Mouse (Mus musculus): ENCODE results near the gene Tead3. TPM values are rescaled to one million over a fixed set of nuclear protein-coding genes. Genes with fewer than 3 reads are reported as not detected.
A peak's percentile ranks its signal among the peaks of the same experiment; 100 is the strongest.

Gene Tead3
- polyA plus RNA-seq, 1 experiment from 2014 or later, result 8.7 TPM

DNA sequence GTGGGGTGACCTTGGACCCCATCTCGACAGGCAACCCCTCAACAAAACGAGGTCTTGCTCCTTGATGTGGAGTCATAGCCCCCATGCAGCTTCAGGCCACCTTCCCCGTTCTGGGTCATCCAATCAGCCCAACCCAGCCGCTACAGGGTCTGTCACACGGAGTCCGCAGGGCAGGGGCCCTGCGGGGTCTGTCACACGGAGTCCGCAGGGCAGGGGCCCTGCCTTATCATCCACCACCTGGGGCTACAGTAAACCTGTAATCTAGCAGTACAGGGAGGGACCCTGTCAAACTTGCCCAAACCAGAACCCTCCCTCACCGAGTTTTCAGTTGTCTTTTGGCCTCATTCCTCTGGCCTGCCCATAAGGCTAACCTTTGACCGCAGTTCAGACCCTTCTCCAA, 1.4 kb upstream of the Tead3 start:
- WGBS, result 37% methylated on average over 11 of the region's 11 CpGs
- TF ChIP-seq EP300 (optimal IDR thresholded peaks at IDR 0.05), result no peak
- TF ChIP-seq CTCF (IDR thresholded peaks at IDR 0.05; ENCODE audit: low read depth), result no peak
- Histone ChIP-seq H3K27ac (replicated peaks) (peak overlapping the region; percentile 99), H3K9me3 (ENCODE audit: control insufficient read depth, low read length) (no peaks in the 10 kb centered on the region), H3K4me2 (replicated peaks; ENCODE audit: low read depth) (peak overlapping the region; percentile 87; the same call in 1 of the 2 replicates), H3K9ac (ENCODE audit: low read length) (no peak overlapping the region; the same call in 1 of the 2 replicates), H3K36me3 (ENCODE audit: control insufficient read depth, insufficient read depth, low read length) (no peaks in the 10 kb centered on the region), H3K4me1 (replicated peaks; ENCODE audit: control insufficient read depth, insufficient read depth) (peaks cover 4% of the 10 kb centered on the region; the same call in 1 of the 2 replicates), H3K27me3 (ENCODE audit: control insufficient read depth, insufficient read depth, low read length) (no peaks in the 10 kb centered on the region), H3K4me3 (ENCODE audit: low read depth, low read length) (0 out of 2 replicates have a peak overlapping the region, but pooled peaks have one; percentile 88)
- no peak for ATAC-seq (ENCODE audit: low FRiP score, low TSS enrichment)
- DNase-seq (ENCODE audit: low spot score), result no peak

DNA sequence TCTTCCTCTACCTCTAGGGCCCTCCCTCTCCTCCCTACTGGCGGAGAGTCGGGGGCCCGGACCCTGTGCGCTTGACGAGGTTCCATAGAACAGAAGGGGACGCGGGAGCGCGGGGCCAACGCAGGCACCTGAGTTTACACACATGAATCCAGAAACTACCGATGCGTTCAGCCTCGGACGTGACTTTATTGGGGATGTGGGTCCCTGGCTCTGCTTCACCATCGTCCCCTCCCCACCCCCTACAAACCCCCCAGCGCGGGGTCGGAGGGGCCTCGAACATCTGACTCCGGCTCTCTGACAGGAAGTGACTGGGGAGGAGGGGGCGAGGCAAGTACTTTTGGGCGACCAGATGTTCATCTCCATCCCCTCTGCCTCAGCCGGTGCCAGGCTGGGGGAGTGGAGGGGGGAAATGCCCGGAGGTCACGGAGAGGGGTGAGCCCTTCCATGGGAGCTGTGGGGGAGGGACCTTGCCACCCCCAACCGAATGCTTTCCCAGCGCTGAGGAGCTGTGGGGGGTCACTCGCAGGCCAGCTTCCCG, 805 bp upstream of the Tead3 start:
- Histone ChIP-seq H3K27ac (replicated peaks) (peak overlapping the region; percentile 99), H3K27me3 (ENCODE audit: control insufficient read depth, insufficient read depth, low read length) (no peaks in the 10 kb centered on the region), H3K4me1 (replicated peaks; ENCODE audit: control insufficient read depth, insufficient read depth) (peaks cover 4% of the 10 kb centered on the region; the same call in 1 of the 2 replicates), H3K36me3 (ENCODE audit: control insufficient read depth, insufficient read depth, low read length) (no peaks in the 10 kb centered on the region), H3K9me3 (ENCODE audit: control insufficient read depth, low read length) (no peaks in the 10 kb centered on the region), H3K4me3 (ENCODE audit: low read depth, low read length) (peak overlapping the region; percentile 88), H3K4me2 (replicated peaks; ENCODE audit: low read depth) (peak overlapping the region; percentile 87), H3K9ac (ENCODE audit: low read length) (peak overlapping the region; percentile 86)
- no peak for TF ChIP-seq CTCF (IDR thresholded peaks at IDR 0.05; ENCODE audit: low read depth)
- no peak for TF ChIP-seq EP300 (optimal IDR thresholded peaks at IDR 0.05)
- no peak for ATAC-seq (ENCODE audit: low FRiP score, low TSS enrichment)
- no peak for DNase-seq (ENCODE audit: low spot score)
- WGBS, result 1% methylated on average over 23 of the region's 29 CpGs

DNA sequence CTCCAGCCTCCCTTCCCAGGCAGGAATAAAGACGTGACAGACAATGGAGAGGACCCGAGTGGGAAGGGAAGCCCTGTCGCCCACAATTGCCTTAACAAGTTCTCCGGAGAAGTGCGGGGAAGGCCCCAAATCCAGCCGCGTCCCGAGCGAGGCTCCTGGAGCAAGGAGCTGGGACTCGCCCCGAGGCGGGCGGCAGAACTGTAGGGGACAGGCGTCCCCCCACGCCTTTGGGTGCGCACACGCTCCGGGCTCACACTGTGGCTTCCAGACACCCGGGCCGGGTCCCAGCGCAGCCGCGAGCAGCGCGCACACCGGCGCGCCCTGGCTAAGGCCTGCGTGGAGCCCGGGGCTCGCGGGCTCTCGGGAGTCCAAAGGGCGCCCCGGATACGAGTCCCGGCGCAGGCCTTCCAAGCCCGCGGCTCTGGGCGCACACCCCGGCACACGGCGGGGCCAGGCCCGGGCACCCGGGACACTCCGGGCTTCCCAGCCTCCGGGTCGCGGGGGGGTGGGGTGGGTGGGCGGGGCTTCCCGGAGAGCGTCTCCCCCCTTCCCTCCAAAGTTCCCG, 634 bp downstream of the Tead3 start:
- TF ChIP-seq EP300 (optimal IDR thresholded peaks at IDR 0.05), result no peak
- no peak for TF ChIP-seq CTCF (IDR thresholded peaks at IDR 0.05; ENCODE audit: low read depth)
- H3K4me1 ChIP-seq (replicated peaks; ENCODE audit: control insufficient read depth, insufficient read depth), result peaks cover 17% of the 10 kb centered on the region
- peak overlapping the region; percentile 87 for H3K4me2 ChIP-seq (replicated peaks; ENCODE audit: low read depth)
- peak; percentile 63 for ATAC-seq (ENCODE audit: low FRiP score, low TSS enrichment)
- H3K27me3 ChIP-seq (ENCODE audit: control insufficient read depth, insufficient read depth, low read length), result no peaks in the 10 kb centered on the region
- no peaks in the 10 kb centered on the region for H3K36me3 ChIP-seq (ENCODE audit: control insufficient read depth, insufficient read depth, low read length)
- H3K27ac ChIP-seq (replicated peaks), result peak overlapping the region; percentile 99
- WGBS, result under 1% methylated on average over 33 of the region's 54 CpGs
- peak overlapping the region; percentile 97 for H3K9ac ChIP-seq (ENCODE audit: low read length)
- H3K9me3 ChIP-seq (ENCODE audit: control insufficient read depth, low read length), result no peaks in the 10 kb centered on the region
- H3K4me3 ChIP-seq (ENCODE audit: low read depth, low read length), result peak overlapping the region; percentile 88
- DNase-seq (ENCODE audit: low spot score), result peak; percentile 80

- H3K4me1 ChIP-seq (replicated peaks; ENCODE audit: control insufficient read depth, insufficient read depth), result peaks cover 23% of the 10 kb centered on the region
- no peaks in the 10 kb centered on the region for H3K9me3 ChIP-seq (ENCODE audit: control insufficient read depth, low read length)
- H3K4me2 ChIP-seq (replicated peaks; ENCODE audit: low read depth), result peak overlapping the region; percentile 87
- peak overlapping the region; percentile 99 for H3K27ac ChIP-seq (replicated peaks)
- H3K36me3 ChIP-seq (ENCODE audit: control insufficient read depth, insufficient read depth, low read length), result no peaks in the 10 kb centered on the region
- WGBS, result 7% methylated on average over 12 of the region's 13 CpGs
- ATAC-seq (ENCODE audit: low FRiP score, low TSS enrichment) (no peak), DNase-seq (ENCODE audit: low spot score) (peak; percentile 49)
- H3K27me3 ChIP-seq (ENCODE audit: control insufficient read depth, insufficient read depth, low read length), result no peaks in the 10 kb centered on the region
- TF ChIP-seq EP300 (optimal IDR thresholded peaks at IDR 0.05) (no peak), CTCF (IDR thresholded peaks at IDR 0.05; ENCODE audit: low read depth) (no peak)
- peak overlapping the region; percentile 88 for H3K4me3 ChIP-seq (ENCODE audit: low read depth, low read length)
- H3K9ac ChIP-seq (ENCODE audit: low read length), result peak overlapping the region; percentile 97
Measured at GRCm38 (mm10) chr17:28349264-28349880, 1.2 kb downstream of the Tead3 start.

- Histone ChIP-seq H3K4me1 (replicated peaks; ENCODE audit: control insufficient read depth, insufficient read depth) (peaks cover 34% of the 10 kb centered on the region), H3K27me3 (ENCODE audit: control insufficient read depth, insufficient read depth, low read length) (no peaks in the 10 kb centered on the region), H3K4me2 (replicated peaks; ENCODE audit: low read depth) (peak overlapping the region; percentile 87), H3K36me3 (ENCODE audit: control insufficient read depth, insufficient read depth, low read length) (no peaks in the 10 kb centered on the region), H3K27ac (replicated peaks) (peak overlapping the region; percentile 99), H3K4me3 (ENCODE audit: low read depth, low read length) (peak overlapping the region; percentile 88), H3K9me3 (ENCODE audit: control insufficient read depth, low read length) (no peaks in the 10 kb centered on the region), H3K9ac (ENCODE audit: low read length) (peak overlapping the region; percentile 97)
- ATAC-seq (ENCODE audit: low FRiP score, low TSS enrichment) (no peak), DNase-seq (ENCODE audit: low spot score) (no peak)
- WGBS, result 49% methylated on average over 6 of the region's 6 CpGs
- TF ChIP-seq EP300 (optimal IDR thresholded peaks at IDR 0.05) (no peak), CTCF (IDR thresholded peaks at IDR 0.05; ENCODE audit: low read depth) (no peak)
Measured at GRCm38 (mm10) chr17:28348211-28348610, 2.4 kb downstream of the Tead3 start.

DNA sequence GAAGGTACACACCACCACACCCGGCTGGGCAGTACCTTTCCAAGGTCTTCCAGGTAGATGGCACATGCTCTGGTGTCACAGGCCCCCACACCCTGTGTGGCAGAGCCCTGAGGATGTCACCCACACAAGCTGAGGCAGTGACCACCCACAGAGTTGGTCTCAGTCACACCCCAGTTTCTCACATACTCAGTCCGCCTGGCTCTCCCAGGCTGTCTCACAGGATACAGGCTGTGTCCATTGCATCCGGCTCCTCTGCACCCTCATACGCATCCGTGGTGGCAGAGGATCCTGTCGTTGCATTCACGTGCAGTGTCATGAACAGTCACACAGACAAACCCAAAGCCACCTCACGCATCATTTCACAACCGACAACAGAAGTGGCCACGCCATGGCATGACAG, 3.3 kb downstream of the Tead3 start:
- peak overlapping the region; percentile 23; the same call in 1 of the 2 replicates for H3K9ac ChIP-seq (ENCODE audit: low read length)
- H3K27me3 ChIP-seq (ENCODE audit: control insufficient read depth, insufficient read depth, low read length), result no peaks in the 10 kb centered on the region
- 57% methylated on average over 10 of the region's 10 CpGs for WGBS
- H3K4me1 ChIP-seq (replicated peaks; ENCODE audit: control insufficient read depth, insufficient read depth), result peaks cover 34% of the 10 kb centered on the region
- no peak for TF ChIP-seq CTCF (IDR thresholded peaks at IDR 0.05; ENCODE audit: low read depth)
- no peak for TF ChIP-seq EP300 (optimal IDR thresholded peaks at IDR 0.05)
- no peaks in the 10 kb centered on the region for H3K9me3 ChIP-seq (ENCODE audit: control insufficient read depth, low read length)
- no peak for DNase-seq (ENCODE audit: low spot score)
- no peak overlapping the region for H3K4me3 ChIP-seq (ENCODE audit: low read depth, low read length)
- H3K36me3 ChIP-seq (ENCODE audit: control insufficient read depth, insufficient read depth, low read length), result no peaks in the 10 kb centered on the region
- peak overlapping the region; percentile 87 for H3K4me2 ChIP-seq (replicated peaks; ENCODE audit: low read depth)
- peak overlapping the region; percentile 53; the same call in 1 of the 2 replicates for H3K27ac ChIP-seq (replicated peaks)
- ATAC-seq (ENCODE audit: low FRiP score, low TSS enrichment), result no peak

Data from stomach, postnatal 0 days (tissue).